Mouse (Mus musculus) myocyte (in vitro differentiated cells): ENCODE measurements at regions not wholly inside any gene's neighbourhood (a gene's known extent, or its start where the extent isn't known, plus 50 kb on each side); places are given as distances from the start of the nearest gene placed in this dataset.
"Not testable (repeated sequence)": the region's sequence is repeated elsewhere in the genome, so short reads cannot be mapped to it uniquely, and the experiment has no call there.

Experiments
- H3K27me3 ChIP-seq: one replicate; pipeline ENCODE4 v1.6.1; 2011; ENCODE audit not compliant: control insufficient read depth, insufficient read depth, insufficient read length
- H3K36me3 ChIP-seq: one replicate; pipeline ENCODE4 v1.6.1; 2011; ENCODE audit not compliant: control insufficient read depth, insufficient read depth
- H3K4me2 ChIP-seq: one replicate; pipeline ENCODE4 v1.6.1; 2011; ENCODE audit warnings: low read depth, control low read depth
- H3K4me3 ChIP-seq: one replicate; pipeline ENCODE4 v1.5.1; 2011; ENCODE audit warnings: mild to moderate bottlenecking, control low read depth, moderate library complexity
- H3K79me2 ChIP-seq: one replicate; pipeline ENCODE4 v1.6.1; 2011; ENCODE audit not compliant: control insufficient read depth, insufficient read depth
- H3ac ChIP-seq: one replicate; pipeline ENCODE4 v1.6.1; 2011; ENCODE audit not compliant: control insufficient read depth, insufficient read length
- CEBPB ChIP-seq: IDR thresholded peaks from 2 replicates; pipeline ENCODE4 v1.6.1; 2011; ENCODE audit warnings: mild to moderate bottlenecking, moderate library complexity; ENCODE audit not compliant: poor library complexity, insufficient read depth, severe bottlenecking
- E2F4 ChIP-seq: IDR thresholded peaks from one replicate; pipeline ENCODE4 v1.6.1; 2011; ENCODE audit warnings: mild to moderate bottlenecking, control low read depth, moderate library complexity; ENCODE audit not compliant: insufficient read depth
- MAX ChIP-seq: IDR thresholded peaks from one replicate; pipeline ENCODE4 v1.6.1; 2011; ENCODE audit warnings: low read depth, mild to moderate bottlenecking, control low read depth
- MYOD1 ChIP-seq, 3 experiments: IDR thresholded peaks; one replicate each; pipeline ENCODE4 v1.6.1; 2011; ENCODE audit warnings: control low read depth in 2 of 3, low read depth in 2 of 3, mild to moderate bottlenecking in 2 of 3, moderate library complexity in 1 of 3; ENCODE audit not compliant: insufficient read length in 2 of 3, control insufficient read depth in 1 of 3
- MYOG ChIP-seq, 3 experiments: IDR thresholded peaks; one replicate each; pipeline ENCODE4 v1.6.1; 2011; ENCODE audit warnings: control low read depth in 2 of 3, low read depth in 2 of 3, mild to moderate bottlenecking in 2 of 3; ENCODE audit not compliant: insufficient read length in 2 of 3, control insufficient read depth in 1 of 3, insufficient read depth in 1 of 3
- POLR2A ChIP-seq: IDR thresholded peaks from one replicate; pipeline ENCODE4 v1.6.1; 2011; ENCODE audit warnings: low read depth, mild to moderate bottlenecking, control low read depth, moderate library complexity; ENCODE audit not compliant: insufficient read length
- POLR2AphosphoS2 ChIP-seq: IDR thresholded peaks from one replicate; pipeline ENCODE4 v1.6.1; 2011; ENCODE audit warnings: low read depth, control low read depth; ENCODE audit not compliant: insufficient read length
- REST ChIP-seq: IDR thresholded peaks from one replicate; pipeline ENCODE4 v1.6.1; 2011; ENCODE audit warnings: mild to moderate bottlenecking, control low read depth, moderate library complexity; ENCODE audit not compliant: insufficient read depth, insufficient read length
- SRF ChIP-seq: IDR thresholded peaks from one replicate; pipeline ENCODE4 v1.6.1; 2011; ENCODE audit warnings: low read depth; ENCODE audit not compliant: control insufficient read depth, insufficient read length
- TCF12 ChIP-seq: IDR thresholded peaks from one replicate; pipeline ENCODE4 v1.6.1; 2011; ENCODE audit warnings: mild to moderate bottlenecking, control low read depth; ENCODE audit not compliant: poor library complexity, insufficient read depth, severe bottlenecking
- TCF3 ChIP-seq: IDR thresholded peaks from one replicate; pipeline ENCODE4 v1.6.1; 2011; ENCODE audit warnings: low read depth, control low read depth; ENCODE audit not compliant: insufficient read length
- USF1 ChIP-seq: IDR thresholded peaks from one replicate; pipeline ENCODE4 v1.6.1; 2011; ENCODE audit warnings: low read depth, mild to moderate bottlenecking, control low read depth, moderate library complexity

DNA sequence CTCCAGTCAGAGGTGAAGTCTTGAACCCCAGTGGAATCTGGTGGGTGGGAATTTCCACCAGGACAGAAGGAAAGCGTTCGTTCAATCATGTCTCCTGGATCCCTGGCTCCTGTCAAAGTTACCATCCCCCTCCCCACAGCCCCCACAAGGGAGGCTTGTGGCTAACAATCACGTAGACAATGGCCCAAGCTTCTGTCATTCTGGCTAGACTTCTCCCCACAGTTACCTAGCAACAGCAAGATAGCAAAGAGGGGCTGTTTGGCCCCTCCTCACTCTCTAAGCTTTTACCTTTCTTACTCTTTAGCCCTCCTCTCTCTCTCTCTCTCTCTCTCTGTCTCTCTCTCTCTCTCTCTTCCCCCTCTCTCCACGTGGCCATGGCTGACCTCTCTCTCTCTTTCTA is 178.4 kb upstream of the Serp2 start:
- TF ChIP-seq SRF, result no peak
- H3K27me3 ChIP-seq, result no peaks in the 10 kb centered on the region
- H3K4me2 ChIP-seq, result no peak overlapping the region
- no peaks in the 10 kb centered on the region for H3K36me3 ChIP-seq
- H3K79me2 ChIP-seq, result no peaks in the 10 kb centered on the region
- H3K4me3 ChIP-seq, result no peak overlapping the region
- no peak overlapping the region for H3ac ChIP-seq

DNA sequence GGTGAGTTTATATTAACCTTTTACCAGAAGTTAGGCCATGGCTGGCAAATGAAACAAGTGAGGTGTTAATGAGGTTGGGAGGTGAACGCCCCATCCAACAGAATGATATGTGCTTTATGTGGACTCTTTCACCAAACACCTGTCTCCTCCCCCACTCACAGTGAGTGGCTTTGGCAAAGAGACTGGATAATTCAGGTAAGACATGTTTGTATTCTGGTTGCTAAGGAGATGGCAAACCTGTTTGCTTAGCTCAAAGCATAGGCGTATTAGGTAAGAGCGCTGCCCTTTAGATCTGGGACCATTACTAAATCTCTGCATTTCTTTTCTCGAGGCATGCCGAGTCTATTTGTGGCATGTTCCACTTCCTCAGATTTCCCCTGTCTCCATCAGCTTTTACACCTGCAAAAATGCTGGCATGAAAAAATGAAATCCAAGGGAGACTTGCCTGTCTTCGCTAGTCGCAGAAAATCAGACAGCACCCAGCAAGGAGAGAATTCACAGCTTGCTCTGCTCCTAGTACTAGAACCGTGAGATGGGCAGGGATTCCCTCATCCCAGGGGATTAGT is 176.7 kb upstream of the Serp2 start:
- H3K27me3 ChIP-seq, result no peaks in the 10 kb centered on the region
- no peaks in the 10 kb centered on the region for H3K79me2 ChIP-seq
- H3K4me3 ChIP-seq, result no peak overlapping the region
- no peaks in the 10 kb centered on the region for H3K36me3 ChIP-seq
- no peak overlapping the region for H3K4me2 ChIP-seq
- no peak overlapping the region for H3ac ChIP-seq
- TF ChIP-seq REST (no peak), USF1 (no peak), POLR2AphosphoS2 (no peak), TCF12 (no peak), E2F4 (no peak), POLR2A (no peak), TCF3 (no peak), MYOG (IDR thresholded peaks at IDR 0.05; ENCODE audit: control insufficient read depth in 1 of 3, insufficient read depth in 1 of 3, insufficient read length in 2 of 3, low read depth in 2 of 3) (no peak)

DNA sequence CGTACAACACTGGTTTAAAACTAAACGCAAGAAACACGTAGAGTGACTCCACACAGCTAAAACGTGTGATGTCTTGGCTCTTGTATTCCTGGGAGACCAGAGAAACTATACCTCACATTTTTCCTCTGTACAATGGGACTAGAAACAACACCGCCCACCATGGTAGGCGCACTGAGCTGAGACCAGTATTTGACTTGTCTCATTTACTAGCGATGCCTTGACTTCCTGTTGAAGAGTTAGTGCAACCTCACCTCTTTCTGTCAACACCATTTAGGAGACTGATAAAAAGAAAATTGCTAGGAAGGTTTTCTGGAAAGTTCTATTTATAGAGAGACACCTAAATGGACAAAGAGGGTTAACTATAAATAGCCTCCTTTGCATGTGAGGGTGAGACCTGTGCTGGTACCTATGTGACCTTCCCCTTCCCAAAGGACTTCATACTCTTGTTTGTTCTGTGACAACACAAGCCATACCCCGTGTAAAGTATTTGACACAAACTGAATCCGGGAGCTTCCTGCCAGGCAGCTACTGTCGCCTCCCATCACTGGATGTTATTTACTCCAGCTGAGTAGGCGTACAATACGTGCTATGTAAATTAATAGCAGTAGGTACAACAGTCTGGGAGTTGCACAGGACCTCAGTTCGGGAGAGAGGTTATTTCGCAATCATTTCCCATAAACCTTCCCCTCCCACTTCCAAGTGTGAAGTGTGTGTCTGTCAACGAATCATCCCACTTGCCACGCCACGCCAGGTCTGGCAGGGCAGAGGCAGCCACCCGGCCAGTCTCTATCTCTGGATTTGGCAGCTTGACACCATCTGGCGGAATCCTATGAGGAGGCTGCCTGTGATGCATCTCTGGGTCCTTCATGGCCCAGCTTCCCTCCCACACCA is 174.7 kb upstream of the Serp2 start:
- Histone ChIP-seq H3ac (no peak overlapping the region), H3K27me3 (no peaks in the 10 kb centered on the region), H3K79me2 (no peaks in the 10 kb centered on the region), H3K4me2 (no peak overlapping the region), H3K36me3 (no peaks in the 10 kb centered on the region), H3K4me3 (no peak overlapping the region)
- TF ChIP-seq MYOD1 (IDR thresholded peaks at IDR 0.05; ENCODE audit: control insufficient read depth in 1 of 3, insufficient read length in 2 of 3, low read depth in 2 of 3), result peak in 1 of 3 experiments; percentile 30
- peak in 1 of 3 experiments; percentile 27 for TF ChIP-seq MYOG (IDR thresholded peaks at IDR 0.05; ENCODE audit: control insufficient read depth in 1 of 3, insufficient read depth in 1 of 3, insufficient read length in 2 of 3, low read depth in 2 of 3)
- TF ChIP-seq MAX, result no peak
- peak; percentile 96 for TF ChIP-seq CEBPB
- TF ChIP-seq POLR2AphosphoS2, result no peak
- no peak for TF ChIP-seq E2F4
- TF ChIP-seq REST, result no peak
- no peak for TF ChIP-seq TCF12

DNA sequence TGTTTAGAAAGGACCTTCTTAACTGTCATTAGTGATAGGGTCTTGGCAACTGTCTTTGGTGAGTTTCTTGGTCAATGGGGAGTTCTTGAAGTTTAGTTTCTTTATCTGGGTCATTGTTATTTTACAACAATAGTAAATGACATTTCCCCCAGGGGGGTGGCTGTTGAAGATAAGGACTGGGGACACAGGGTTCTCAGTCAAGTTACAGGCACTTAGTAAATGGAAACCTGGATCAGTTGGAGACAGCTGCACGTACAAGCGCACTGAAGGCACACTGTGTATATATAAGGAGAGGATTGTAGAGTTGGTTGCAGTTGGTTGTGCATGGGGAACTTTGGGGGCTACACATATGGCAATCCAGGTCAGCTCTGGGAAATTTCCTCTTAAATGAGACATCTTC is 169.2 kb upstream of the Serp2 start:
- TF ChIP-seq CEBPB (no peak), SRF (no peak), POLR2AphosphoS2 (no peak), MYOG (IDR thresholded peaks at IDR 0.05; ENCODE audit: control insufficient read depth in 1 of 3, insufficient read depth in 1 of 3, insufficient read length in 2 of 3, low read depth in 2 of 3) (no peak), POLR2A (no peak), REST (no peak)
- Histone ChIP-seq H3K36me3 (no peaks in the 10 kb centered on the region), H3K79me2 (no peaks in the 10 kb centered on the region), H3K4me2 (no peak overlapping the region), H3K27me3 (no peaks in the 10 kb centered on the region), H3ac (no peak overlapping the region), H3K4me3 (no peak overlapping the region)

DNA sequence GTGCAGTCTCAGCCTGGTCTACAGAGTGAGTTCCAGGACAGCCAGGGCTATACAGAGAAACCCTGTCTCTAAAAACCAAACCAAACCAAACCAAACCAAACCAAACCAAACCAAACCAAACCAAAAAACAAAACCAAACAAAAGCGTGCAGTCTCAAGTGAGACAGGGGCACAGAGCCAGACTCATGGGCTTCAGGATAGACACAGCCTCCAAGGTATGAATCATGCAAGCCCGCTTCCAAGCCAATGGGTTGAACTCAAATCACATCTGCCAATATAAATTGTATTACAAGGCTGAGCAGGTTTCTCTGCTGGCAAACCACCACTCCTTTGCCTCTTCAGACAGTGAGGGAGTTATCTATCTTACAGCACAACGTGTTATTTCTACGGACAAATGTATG is 168.5 kb upstream of the Serp2 start:
- H3K4me3 ChIP-seq, H3ac ChIP-seq, H3K36me3 ChIP-seq, H3K4me2 ChIP-seq, H3K79me2 ChIP-seq, H3K27me3 ChIP-seq: not testable (repeated sequence)

DNA sequence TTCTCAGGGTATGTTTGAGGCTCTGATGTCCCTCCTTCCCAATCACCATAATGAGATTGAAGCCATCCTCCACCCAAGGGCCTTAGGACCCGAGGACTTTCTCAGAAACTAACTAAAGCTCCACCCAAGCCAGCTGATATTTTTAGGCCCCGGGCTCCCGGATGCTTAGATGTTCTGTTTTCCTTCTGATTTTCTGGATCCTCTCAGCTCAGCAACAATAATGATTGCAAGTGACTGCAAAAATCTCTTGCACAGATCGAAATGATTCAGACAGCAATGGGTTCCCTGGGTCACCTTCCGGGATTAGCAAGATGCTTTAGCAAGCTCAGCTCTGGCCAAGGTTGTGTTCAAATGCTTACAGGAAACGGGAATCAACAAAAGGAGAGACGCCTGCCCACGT is 168.1 kb upstream of the Serp2 start:
- TF ChIP-seq MAX, result no peak
- no peak for TF ChIP-seq TCF12
- no peak for TF ChIP-seq CEBPB
- TF ChIP-seq MYOD1 (IDR thresholded peaks at IDR 0.05; ENCODE audit: control insufficient read depth in 1 of 3, insufficient read length in 2 of 3, low read depth in 2 of 3), result no peak
- no peak for TF ChIP-seq POLR2A
- TF ChIP-seq MYOG (IDR thresholded peaks at IDR 0.05; ENCODE audit: control insufficient read depth in 1 of 3, insufficient read depth in 1 of 3, insufficient read length in 2 of 3, low read depth in 2 of 3), result no peak
- TF ChIP-seq TCF3, result no peak
- no peak for TF ChIP-seq REST
- no peak for TF ChIP-seq E2F4
- TF ChIP-seq USF1, result no peak
- no peak for TF ChIP-seq SRF
- TF ChIP-seq POLR2AphosphoS2, result no peak
- no peak overlapping the region for H3K4me3 ChIP-seq
- no peaks in the 10 kb centered on the region for H3K27me3 ChIP-seq
- H3K4me2 ChIP-seq, result no peak overlapping the region
- H3ac ChIP-seq, result no peak overlapping the region
- no peaks in the 10 kb centered on the region for H3K36me3 ChIP-seq
- H3K79me2 ChIP-seq, result no peaks in the 10 kb centered on the region
